Comparison of ENCODE assay signal across 20 mouse cellular contexts in genomic region chr6:64448127-64448526, GRCm38 (mm10).
DNase-seq lines count a peak whose midpoint lies in the region; ATAC-seq lines count a peak whose summit lies in the region.
"Had no signal": no experiment of that assay in that cellular context is flagged by ENCODE, and none has a peak within 500 bp of the region (broad histone marks: within the 10 kb centered on the region; RNA-seq: fewer than 3 reads in every experiment).

No protein-coding gene starts in this region.

- 82% methylated on average over 5 of the region's 5 CpGs for WGBS in hindbrain, embryonic 13.5 days
- 84% methylated on average over 5 of the region's 5 CpGs for WGBS in hindbrain, embryonic 16.5 days
- 85% methylated on average over 5 of the region's 5 CpGs for WGBS in neural tube, embryonic 12.5 days

- DNase-seq in cerebellum, adult 11 months: no peak
- DNase-seq in heart, adult 11 months: peak; percentile 86
- DNase-seq in heart, adult 8-10 months (ENCODE audit: low spot score): no peak
- no peak for DNase-seq in neural tube, embryonic 10.5 days (ENCODE audit: extremely low spot score, low spot score)
- DNase-seq: adrenal gland, adult 8-10 months; adrenal gland, postnatal 25 days; cerebellum, adult 2 months; cerebellum, adult 9-11 months; gastrocnemius, postnatal 25 days; heart, adult 2 months; kidney, adult 18-20 months had no signal

- no peak overlapping the region for H3K27ac ChIP-seq in hindbrain, embryonic 13.5 days
- H3K27ac ChIP-seq in hindbrain, embryonic 16.5 days (ENCODE audit: low read depth, low read length): no peak overlapping the region
- H3K27ac ChIP-seq in neural tube, embryonic 12.5 days: no peak overlapping the region
- H3K27ac ChIP-seq: heart, adult 2 months had no signal

- H3K36me3 ChIP-seq in hindbrain, embryonic 13.5 days: no peaks in the 10 kb centered on the region
- H3K36me3 ChIP-seq in hindbrain, embryonic 16.5 days (ENCODE audit: control insufficient read depth, insufficient read depth, low read length): no peaks in the 10 kb centered on the region
- H3K36me3 ChIP-seq in neural tube, embryonic 12.5 days: no peaks in the 10 kb centered on the region

- no peaks in the 10 kb centered on the region for H3K9me3 ChIP-seq in hindbrain, embryonic 13.5 days
- H3K9me3 ChIP-seq in hindbrain, embryonic 16.5 days (ENCODE audit: control insufficient read depth, low read length): no peaks in the 10 kb centered on the region
- no peaks in the 10 kb centered on the region for H3K9me3 ChIP-seq in neural tube, embryonic 12.5 days

- ATAC-seq in cerebellum, adult (ENCODE audit: insufficient number of reproducible peaks, low FRiP score, low TSS enrichment): 0 out of 2 replicates have a peak, but pooled peaks have one; percentile 26
- ATAC-seq in hindbrain, embryonic 13.5 days (ENCODE audit: low FRiP score): 0 out of 2 replicates have a peak, but pooled peaks have one; percentile 52
- ATAC-seq in hindbrain, embryonic 16.5 days: no peak
- 0 out of 2 replicates have a peak, but pooled peaks have one; percentile 48 for ATAC-seq in neural tube, embryonic 12.5 days (ENCODE audit: low FRiP score, low read depth)
- ATAC-seq: activated CD4-positive, CD25-positive, alpha-beta regulatory T cell, adult 4 months; forebrain, embryonic 14.5 days; inflammation-experienced regulatory T-cells, adult 6 months; intestine, embryonic 16.5 days had no signal

- H3K4me3 ChIP-seq in hindbrain, embryonic 13.5 days: no peak overlapping the region
- no peak overlapping the region for H3K4me3 ChIP-seq in hindbrain, embryonic 16.5 days (ENCODE audit: low read length)
- H3K4me3 ChIP-seq in neural tube, embryonic 12.5 days: no peak overlapping the region
- H3K4me3 ChIP-seq: heart, adult 2 months had no signal

- no peaks in the 10 kb centered on the region for H3K27me3 ChIP-seq in hindbrain, embryonic 13.5 days
- no peaks in the 10 kb centered on the region for H3K27me3 ChIP-seq in hindbrain, embryonic 16.5 days (replicated peaks; ENCODE audit: control insufficient read depth, insufficient read depth, low read length)
- no peaks in the 10 kb centered on the region for H3K27me3 ChIP-seq in neural tube, embryonic 12.5 days (replicated peaks)

- peaks cover 4% of the 10 kb centered on the region; the same call in 1 of the 2 replicates for H3K4me1 ChIP-seq in hindbrain, embryonic 13.5 days (replicated peaks)
- H3K4me1 ChIP-seq in hindbrain, embryonic 16.5 days (ENCODE audit: control insufficient read depth, insufficient read depth, low read depth, low read length): no peaks in the 10 kb centered on the region
- peaks cover 8% of the 10 kb centered on the region for H3K4me1 ChIP-seq in neural tube, embryonic 12.5 days

- H3K9ac ChIP-seq in hindbrain, embryonic 13.5 days: no peak overlapping the region
- H3K9ac ChIP-seq in hindbrain, embryonic 16.5 days (ENCODE audit: low read depth, low read length): no peak overlapping the region
- H3K9ac ChIP-seq in neural tube, embryonic 12.5 days: no peak overlapping the region

- no peak overlapping the region for H3K4me2 ChIP-seq in hindbrain, embryonic 13.5 days
- no peak overlapping the region for H3K4me2 ChIP-seq in hindbrain, embryonic 16.5 days (ENCODE audit: low read length)
- H3K4me2 ChIP-seq in neural tube, embryonic 12.5 days (replicated peaks): no peak overlapping the region
- H3K4me2 ChIP-seq: heart, embryonic 11.5 days had no signal
